Mouse (Mus musculus): ENCODE measurements at regions not wholly inside any gene's neighbourhood (a gene's known extent, or its start where the extent isn't known, plus 50 kb on each side); places are given as distances from the start of the nearest gene placed in this dataset.
A peak's percentile ranks its signal among the peaks of the same experiment; 100 is the strongest.

- no peak overlapping the region for H3K4me2 ChIP-seq (replicated peaks; ENCODE audit: low read depth)
- WGBS: 26% methylated on average over 13 of the region's 13 CpGs
- peak; percentile 6; the same call in 1 of the 2 replicates for ATAC-seq
Observed at GRCm38 (mm10) chr10:122570909-122571551, 107.5 kb upstream of the Ppm1h start.

GRCm38 (mm10) chr10:122576171-122577063 is 102.1 kb upstream of the Ppm1h start:
- Histone ChIP-seq H3K9me3 (ENCODE audit: control insufficient read depth) (no peaks in the 10 kb centered on the region), H3K36me3 (ENCODE audit: control insufficient read depth, insufficient read depth) (no peaks in the 10 kb centered on the region), H3K27me3 (replicated peaks; ENCODE audit: control insufficient read depth, insufficient read depth, low read length) (no peaks in the 10 kb centered on the region), H3K9ac (ENCODE audit: low read depth, low read length) (no peak overlapping the region), H3K27ac (ENCODE audit: low read depth, low read length) (no peak overlapping the region), H3K4me1 (replicated peaks; ENCODE audit: control insufficient read depth, insufficient read depth, low read length) (no peaks in the 10 kb centered on the region), H3K4me3 (ENCODE audit: low read depth, low read length) (no peak overlapping the region), H3K4me2 (replicated peaks; ENCODE audit: low read depth) (no peak overlapping the region)
- WGBS: 92% methylated on average over 8 of the region's 8 CpGs
- no peak for ATAC-seq
- TF ChIP-seq CTCF (IDR thresholded peaks at IDR 0.05; ENCODE audit: low read depth): no peak

More at GRCm38 (mm10) chr10:122570909-122571551, 107.5 kb upstream of the Ppm1h start:
- H3K4me3 ChIP-seq (ENCODE audit: low read depth, low read length): no peak overlapping the region
- no peak overlapping the region for H3K9ac ChIP-seq (ENCODE audit: low read depth, low read length)
- no peaks in the 10 kb centered on the region for H3K4me1 ChIP-seq (replicated peaks; ENCODE audit: control insufficient read depth, insufficient read depth, low read length)
- TF ChIP-seq CTCF (IDR thresholded peaks at IDR 0.05; ENCODE audit: low read depth): no peak
- no peaks in the 10 kb centered on the region for H3K36me3 ChIP-seq (ENCODE audit: control insufficient read depth, insufficient read depth)
- no peaks in the 10 kb centered on the region for H3K9me3 ChIP-seq (ENCODE audit: control insufficient read depth)
- no peaks in the 10 kb centered on the region for H3K27me3 ChIP-seq (replicated peaks; ENCODE audit: control insufficient read depth, insufficient read depth, low read length)
- no peak overlapping the region; the same call in 1 of the 2 replicates for H3K27ac ChIP-seq (ENCODE audit: low read depth, low read length)

- no peak for ATAC-seq
- no peak overlapping the region for H3K9ac ChIP-seq (ENCODE audit: low read depth, low read length)
- H3K4me3 ChIP-seq (ENCODE audit: low read depth, low read length): no peak overlapping the region
- TF ChIP-seq CTCF (IDR thresholded peaks at IDR 0.05; ENCODE audit: low read depth): peak; percentile 52
- H3K27ac ChIP-seq (ENCODE audit: low read depth, low read length): no peak overlapping the region
- H3K27me3 ChIP-seq (replicated peaks; ENCODE audit: control insufficient read depth, insufficient read depth, low read length): no peaks in the 10 kb centered on the region
- no peaks in the 10 kb centered on the region for H3K4me1 ChIP-seq (replicated peaks; ENCODE audit: control insufficient read depth, insufficient read depth, low read length)
- no peaks in the 10 kb centered on the region for H3K9me3 ChIP-seq (ENCODE audit: control insufficient read depth)
- H3K36me3 ChIP-seq (ENCODE audit: control insufficient read depth, insufficient read depth): no peaks in the 10 kb centered on the region
- no peak overlapping the region for H3K4me2 ChIP-seq (replicated peaks; ENCODE audit: low read depth)
- 59% methylated on average over 24 of the region's 24 CpGs for WGBS
Observed at GRCm38 (mm10) chr10:122578209-122579001, 100.2 kb upstream of the Ppm1h start.

GRCm38 (mm10) chr10:122581096-122581495 is 97.5 kb upstream of the Ppm1h start:
- H3K27me3 ChIP-seq (replicated peaks; ENCODE audit: control insufficient read depth, insufficient read depth, low read length): no peaks in the 10 kb centered on the region
- no peak overlapping the region for H3K4me3 ChIP-seq (ENCODE audit: low read depth, low read length)
- no peak overlapping the region for H3K4me2 ChIP-seq (replicated peaks; ENCODE audit: low read depth)
- TF ChIP-seq CTCF (IDR thresholded peaks at IDR 0.05; ENCODE audit: low read depth): peak; percentile 35
- no peak overlapping the region for H3K9ac ChIP-seq (ENCODE audit: low read depth, low read length)
- H3K36me3 ChIP-seq (ENCODE audit: control insufficient read depth, insufficient read depth): no peaks in the 10 kb centered on the region
- H3K4me1 ChIP-seq (replicated peaks; ENCODE audit: control insufficient read depth, insufficient read depth, low read length): no peaks in the 10 kb centered on the region
- WGBS: 88% methylated on average over 7 of the region's 7 CpGs
- ATAC-seq: no peak
- H3K9me3 ChIP-seq (ENCODE audit: control insufficient read depth): no peaks in the 10 kb centered on the region
- no peak overlapping the region for H3K27ac ChIP-seq (ENCODE audit: low read depth, low read length)

GRCm38 (mm10) chr10:122587541-122587940 is 91.0 kb upstream of the Ppm1h start:
- no peak for ATAC-seq
- H3K4me2 ChIP-seq (replicated peaks; ENCODE audit: low read depth): no peak overlapping the region
- TF ChIP-seq CTCF (IDR thresholded peaks at IDR 0.05; ENCODE audit: low read depth): no peak
- 60% methylated on average over 3 of the region's 3 CpGs for WGBS
- no peak overlapping the region for H3K27ac ChIP-seq (ENCODE audit: low read depth, low read length)
- no peaks in the 10 kb centered on the region for H3K4me1 ChIP-seq (replicated peaks; ENCODE audit: control insufficient read depth, insufficient read depth, low read length)
- no peaks in the 10 kb centered on the region for H3K36me3 ChIP-seq (ENCODE audit: control insufficient read depth, insufficient read depth)
- no peak overlapping the region for H3K9ac ChIP-seq (ENCODE audit: low read depth, low read length)
- H3K27me3 ChIP-seq (replicated peaks; ENCODE audit: control insufficient read depth, insufficient read depth, low read length): no peaks in the 10 kb centered on the region
- no peaks in the 10 kb centered on the region for H3K9me3 ChIP-seq (ENCODE audit: control insufficient read depth)
- no peak overlapping the region for H3K4me3 ChIP-seq (ENCODE audit: low read depth, low read length)

- Histone ChIP-seq H3K9ac (ENCODE audit: low read depth, low read length) (no peak overlapping the region), H3K27ac (ENCODE audit: low read depth, low read length) (no peak overlapping the region), H3K9me3 (ENCODE audit: control insufficient read depth) (no peaks in the 10 kb centered on the region), H3K36me3 (ENCODE audit: control insufficient read depth, insufficient read depth) (no peaks in the 10 kb centered on the region), H3K4me2 (replicated peaks; ENCODE audit: low read depth) (no peak overlapping the region), H3K4me3 (ENCODE audit: low read depth, low read length) (no peak overlapping the region), H3K27me3 (replicated peaks; ENCODE audit: control insufficient read depth, insufficient read depth, low read length) (no peaks in the 10 kb centered on the region), H3K4me1 (replicated peaks; ENCODE audit: control insufficient read depth, insufficient read depth, low read length) (no peaks in the 10 kb centered on the region)
- no peak for TF ChIP-seq CTCF (IDR thresholded peaks at IDR 0.05; ENCODE audit: low read depth)
- ATAC-seq: no peak
- WGBS: 78% methylated on average over 2 of the region's 2 CpGs
Observed at GRCm38 (mm10) chr10:122599511-122599910, 79.1 kb upstream of the Ppm1h start.
